Mouse (Mus musculus) hindbrain, embryonic 16.5 days (tissue): ENCODE measurements around the gene Nup107. TPM values are rescaled to one million over a fixed set of nuclear protein-coding genes. Genes with fewer than 3 reads are reported as not detected.

Experiments used
- ATAC-seq: fragments of 200-750 bp; cut with Nextera tagmentation; 2 replicates; pipeline ENCODE4 v1.8.0; 2017; ENCODE audit warnings: moderate TSS enrichment, moderate library complexity
- H3K27ac ChIP-seq: fragments of 300-500 bp; sonication (generic); 2 replicates; pipeline ENCODE4 v1.5.1; 2014; ENCODE audit warnings: low read depth, mild to moderate bottlenecking, control low read depth, low read length, moderate library complexity
- H3K27me3 ChIP-seq: fragments of 300-500 bp; sonication (generic); replicated peaks from 2 replicates; pipeline ENCODE4 v1.6.1; 2014; ENCODE audit warnings: low read length; ENCODE audit not compliant: control insufficient read depth, insufficient read depth
- H3K36me3 ChIP-seq: fragments of 300-500 bp; sonication (generic); 2 replicates; pipeline ENCODE4 v1.6.1; 2014; ENCODE audit warnings: mild to moderate bottlenecking, low read length, moderate library complexity, mixed read lengths; ENCODE audit not compliant: control insufficient read depth, insufficient read depth
- H3K4me1 ChIP-seq: fragments of 300-500 bp; sonication (generic); 2 replicates; pipeline ENCODE4 v1.6.1; 2014; ENCODE audit warnings: low read depth, low read length; ENCODE audit not compliant: control insufficient read depth, insufficient read depth
- H3K4me2 ChIP-seq: fragments of 300-500 bp; sonication (generic); 2 replicates; pipeline ENCODE4 v1.6.1; 2014; ENCODE audit warnings: mild to moderate bottlenecking, low read length, control low read depth, moderate library complexity
- H3K4me3 ChIP-seq: fragments of 300-500 bp; sonication (generic); 2 replicates; pipeline ENCODE4 v1.5.1; 2014; ENCODE audit warnings: mild to moderate bottlenecking, low read length, control low read depth, moderate library complexity
- H3K9ac ChIP-seq: fragments of 300-500 bp; sonication (generic); 2 replicates; pipeline ENCODE4 v1.6.1; 2014; ENCODE audit warnings: low read depth, mild to moderate bottlenecking, control low read depth, low read length, moderate library complexity
- H3K9me3 ChIP-seq: fragments of 300-500 bp; sonication (generic); 2 replicates; pipeline ENCODE4 v1.6.1; 2014; ENCODE audit warnings: mild to moderate bottlenecking, low read length, moderate library complexity; ENCODE audit not compliant: control insufficient read depth
- WGBS: fragments of 180-500 bp; shearing (Covaris S2); extraction: QIAGEN DNeasy Blood & Tissue Kit; methylation state at CpG from one replicate; pipeline ENCODE4 v1.1.7; 2014; 5-methylcytosine and 5-hydroxymethylcytosine counted together
- polyA plus RNA-seq: library from polyadenylated mRNA; unstranded; fragments of >200 nt; fragmentation: Nextera tagmentation; extraction: Ambion mirVana; gene quantifications from 2 replicates; pipeline ENCODE4 v1.2.1, GENCODE M21; 2015

Gene Nup107
- polyA plus RNA-seq, 1 experiment from 2014 or later: 32.0 TPM

DNA sequence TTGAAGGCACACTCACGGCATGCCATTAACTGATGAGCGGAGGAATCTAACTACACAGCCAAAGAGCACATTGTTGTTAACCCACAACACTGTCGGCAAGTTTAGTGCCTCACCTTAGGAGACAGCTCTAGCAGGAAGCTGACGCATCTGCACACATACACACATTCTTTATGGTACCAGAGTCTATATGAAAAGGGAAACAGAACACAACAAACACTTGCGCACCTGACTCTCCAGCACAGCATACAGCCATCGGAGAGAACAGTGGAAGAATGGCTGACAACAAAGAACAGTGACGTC lies 24.4 kb downstream of the Nup107 start:
- no peaks in the 10 kb centered on the region for H3K4me1 ChIP-seq
- 89% methylated on average over 7 of the region's 7 CpGs for WGBS

DNA sequence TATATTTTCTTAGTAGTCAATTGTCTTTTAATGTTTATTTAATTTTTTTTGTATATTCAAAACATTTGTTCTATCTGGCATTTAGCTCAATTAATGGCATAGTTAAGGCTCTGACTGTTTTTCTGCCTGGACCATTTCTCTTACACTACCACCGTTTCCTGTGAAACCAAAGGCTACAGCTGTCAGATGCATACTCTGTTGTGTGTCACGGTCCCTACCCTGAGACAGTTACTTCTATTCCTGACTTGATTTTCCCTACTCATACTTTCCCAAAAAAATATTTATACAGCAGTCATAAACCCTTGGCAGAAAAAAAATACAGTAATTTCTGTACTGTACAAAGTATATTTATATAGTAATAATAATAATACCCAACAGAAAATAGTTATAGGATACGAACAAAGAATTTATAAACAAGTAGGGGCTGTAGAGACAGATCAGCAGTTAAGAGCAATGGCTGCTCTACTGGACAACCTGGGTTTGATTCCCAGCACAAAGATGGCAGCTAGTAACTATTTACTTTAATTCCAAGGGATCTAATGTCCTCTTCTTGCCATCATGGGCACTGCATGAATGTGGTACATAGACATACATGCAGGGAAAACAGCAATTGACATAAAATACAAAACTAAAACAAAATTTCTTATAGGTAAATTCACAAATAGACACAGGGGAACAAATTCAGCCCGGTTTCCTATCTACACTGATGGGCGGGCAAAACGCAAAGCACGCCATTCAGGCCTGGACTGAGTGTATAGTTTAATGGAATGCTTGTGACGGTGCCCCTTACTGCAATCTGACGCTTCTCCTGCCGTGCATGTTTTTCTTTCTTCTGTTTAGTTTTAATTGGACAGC lies 25.0 kb downstream of the Nup107 start:
- Histone ChIP-seq H3K4me1 (no peaks in the 10 kb centered on the region), H3K27me3 (no peaks in the 10 kb centered on the region), H3K27ac (no peak overlapping the region), H3K36me3 (peaks cover 22% of the 10 kb centered on the region), H3K4me3 (no peak overlapping the region), H3K9me3 (no peaks in the 10 kb centered on the region), H3K9ac (no peak overlapping the region), H3K4me2 (no peak overlapping the region)
- ATAC-seq: no peak
- 90% methylated on average over 10 of the region's 10 CpGs for WGBS

More for the DNA sequence above, 24.4 kb downstream of the Nup107 start:
- Histone ChIP-seq H3K4me2 (no peak overlapping the region), H3K9ac (no peak overlapping the region), H3K9me3 (no peaks in the 10 kb centered on the region), H3K27ac (no peak overlapping the region), H3K36me3 (peaks cover 22% of the 10 kb centered on the region), H3K27me3 (no peaks in the 10 kb centered on the region), H3K4me3 (no peak overlapping the region)
- no peak for ATAC-seq

DNA sequence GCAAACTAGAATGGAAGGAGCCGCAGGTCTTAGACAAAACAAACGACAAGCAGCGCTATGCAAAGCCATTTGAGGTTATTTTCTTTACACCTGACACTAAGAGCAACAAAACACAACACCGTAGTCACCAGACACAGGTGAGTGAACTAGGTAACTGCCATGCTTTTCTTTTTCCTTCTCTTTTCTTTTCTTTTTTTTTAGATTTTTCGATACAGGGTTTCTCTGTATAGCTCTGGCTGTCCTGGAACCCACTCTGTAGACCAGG lies 25.7 kb downstream of the Nup107 start:
- no peaks in the 10 kb centered on the region for H3K27me3 ChIP-seq
- H3K4me2 ChIP-seq: no peak overlapping the region
- WGBS: 96% methylated on average over 5 of the region's 5 CpGs
- H3K36me3 ChIP-seq: peaks cover 19% of the 10 kb centered on the region
- no peak overlapping the region for H3K9ac ChIP-seq
- no peak for ATAC-seq
- H3K9me3 ChIP-seq: no peaks in the 10 kb centered on the region
- no peak overlapping the region for H3K4me3 ChIP-seq
- H3K27ac ChIP-seq: no peak overlapping the region
- H3K4me1 ChIP-seq: no peaks in the 10 kb centered on the region

DNA sequence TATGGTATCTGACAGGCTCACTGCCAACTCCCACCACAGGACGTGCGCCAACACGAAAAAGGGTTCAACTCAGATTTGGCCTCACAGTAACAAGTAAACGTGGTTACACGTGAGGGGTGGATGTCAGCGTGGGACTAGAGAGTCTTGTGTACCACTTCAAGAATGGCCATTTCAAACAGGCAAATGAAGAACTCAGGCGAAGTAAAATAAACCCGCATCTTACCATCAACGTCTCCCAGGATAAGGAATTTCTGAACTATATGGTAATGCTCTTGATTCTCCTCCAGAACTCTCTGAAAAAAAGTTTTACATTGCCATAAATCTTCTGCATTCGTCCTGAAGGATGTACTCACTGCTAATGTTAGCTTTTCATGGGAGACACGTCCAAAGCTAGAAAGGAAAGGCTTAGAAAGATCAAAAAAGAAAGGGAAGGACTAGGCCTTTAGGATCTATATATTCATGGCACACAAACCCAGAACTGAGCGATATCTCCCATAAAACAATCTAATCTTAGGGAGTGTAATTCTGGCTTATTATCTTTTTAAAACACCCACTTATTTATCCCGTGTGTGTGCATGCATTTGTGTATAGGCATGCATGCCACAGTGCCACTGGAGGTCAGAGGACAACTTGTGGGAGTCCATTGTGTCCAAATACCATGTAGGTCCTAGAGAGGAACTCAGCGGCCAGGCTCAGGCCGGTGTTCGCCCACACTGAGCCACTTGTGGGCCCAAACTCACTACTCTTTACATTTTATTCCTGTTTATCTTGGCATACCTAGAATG lies 26.2 kb downstream of the Nup107 start:
- Histone ChIP-seq H3K27me3 (no peaks in the 10 kb centered on the region), H3K4me2 (no peak overlapping the region), H3K9ac (no peak overlapping the region), H3K36me3 (peaks cover 21% of the 10 kb centered on the region), H3K9me3 (no peaks in the 10 kb centered on the region), H3K4me3 (no peak overlapping the region), H3K4me1 (no peaks in the 10 kb centered on the region), H3K27ac (no peak overlapping the region)
- 92% methylated on average over 16 of the region's 16 CpGs for WGBS
- ATAC-seq: no peak

DNA sequence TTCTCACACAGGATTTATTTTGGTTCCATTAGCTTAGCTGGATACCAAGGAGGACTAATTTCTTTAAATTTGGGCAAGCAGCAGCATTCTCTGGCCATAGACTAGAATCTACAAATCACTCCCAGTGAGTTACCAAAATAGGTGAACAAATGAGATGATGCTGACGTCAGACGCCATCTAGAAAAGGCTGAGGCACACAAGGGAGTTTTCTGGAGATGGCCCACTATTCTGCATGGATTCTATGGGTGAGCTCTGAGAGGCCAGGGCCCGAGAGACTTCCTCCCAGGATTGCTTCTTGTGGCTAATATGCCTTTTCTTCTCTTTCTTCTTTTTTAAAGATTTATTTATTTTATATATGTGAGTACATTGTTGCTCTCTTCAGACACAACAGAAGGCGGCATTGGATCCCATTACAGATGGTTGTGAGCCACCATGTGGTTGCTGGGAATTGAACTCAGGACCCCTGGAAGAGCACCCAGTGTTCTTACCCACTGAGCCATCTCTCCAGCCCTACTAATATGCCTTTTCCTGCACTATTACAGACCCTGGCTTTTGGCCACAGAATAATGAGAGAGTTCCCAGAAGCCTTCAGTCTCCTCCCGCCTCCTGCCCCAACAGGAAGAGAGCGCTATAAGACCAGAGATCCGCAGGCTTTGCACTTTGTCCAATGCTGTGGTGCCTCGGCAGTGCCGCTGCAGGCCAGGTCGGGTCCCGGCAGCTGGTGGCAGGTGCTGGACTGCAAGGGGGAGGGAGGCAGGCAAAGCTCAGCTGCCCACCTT lies 27.2 kb downstream of the Nup107 start:
- WGBS: 91% methylated on average over 11 of the region's 11 CpGs
- Histone ChIP-seq H3K36me3 (peaks cover 23% of the 10 kb centered on the region), H3K27ac (no peak overlapping the region), H3K4me3 (no peak overlapping the region), H3K9ac (no peak overlapping the region), H3K9me3 (no peaks in the 10 kb centered on the region), H3K27me3 (no peaks in the 10 kb centered on the region), H3K4me1 (no peaks in the 10 kb centered on the region), H3K4me2 (no peak overlapping the region)
- no peak for ATAC-seq

DNA sequence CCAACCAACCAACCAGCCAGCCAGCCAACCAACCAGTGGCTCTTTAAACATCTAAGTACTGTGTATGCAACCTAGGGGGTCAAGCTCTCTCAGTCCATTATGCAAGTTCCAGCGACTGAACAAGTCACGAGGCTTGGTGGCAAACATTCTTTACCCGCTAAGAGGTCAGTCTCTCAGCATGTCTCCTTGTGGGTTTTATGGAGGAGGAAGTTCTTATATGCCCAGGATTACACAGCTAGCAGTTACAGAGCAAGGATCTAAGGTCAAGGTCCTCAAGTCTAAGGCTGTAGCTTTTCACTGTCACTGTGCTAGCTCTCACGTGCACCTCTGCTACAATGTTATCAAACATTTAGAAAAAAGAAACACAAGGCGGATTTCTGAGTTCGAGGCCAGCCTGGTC lies 27.9 kb downstream of the Nup107 start:
- H3K9me3 ChIP-seq: no peaks in the 10 kb centered on the region
- 89% methylated on average over 6 of the region's 6 CpGs for WGBS

DNA sequence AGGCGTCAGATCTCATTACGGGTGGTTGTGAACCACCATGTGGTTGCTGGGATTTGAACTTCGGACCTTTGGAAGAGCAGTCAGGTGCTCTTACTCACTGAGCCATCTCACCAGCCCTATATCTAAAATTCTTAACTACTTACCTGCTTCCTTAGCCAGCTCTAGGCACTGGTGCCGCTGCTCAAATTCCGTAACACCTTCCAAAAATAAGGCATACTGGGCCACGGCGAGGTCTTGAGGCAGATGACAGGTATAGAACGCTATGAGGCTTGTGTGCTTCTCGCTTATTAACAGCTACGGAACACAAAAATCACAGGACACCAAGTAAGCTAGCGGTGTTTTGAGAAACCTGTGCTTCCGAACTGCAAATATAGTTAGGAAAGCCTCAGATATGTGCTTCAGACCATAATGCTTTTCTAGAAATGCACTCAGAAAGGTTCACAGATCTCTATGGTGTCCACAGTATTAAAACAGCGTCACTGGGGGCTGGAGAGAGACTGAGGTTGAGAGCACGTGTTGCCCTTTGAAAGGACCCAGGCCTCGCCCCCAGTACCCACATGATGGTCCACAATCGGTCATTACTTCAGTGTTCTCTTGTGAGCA lies 28.8 kb downstream of the Nup107 start:
- Histone ChIP-seq H3K27me3 (no peaks in the 10 kb centered on the region), H3K4me3 (no peak overlapping the region), H3K36me3 (peaks cover 32% of the 10 kb centered on the region), H3K9me3 (no peaks in the 10 kb centered on the region), H3K9ac (no peak overlapping the region), H3K4me1 (no peaks in the 10 kb centered on the region), H3K4me2 (no peak overlapping the region), H3K27ac (no peak overlapping the region)
- ATAC-seq: no peak
- 97% methylated on average over 16 of the region's 16 CpGs for WGBS

More for the DNA sequence above, 27.9 kb downstream of the Nup107 start:
- H3K4me3 ChIP-seq: no peak overlapping the region
- ATAC-seq: no peak
- no peak overlapping the region for H3K27ac ChIP-seq
- no peak overlapping the region for H3K9ac ChIP-seq
- H3K36me3 ChIP-seq: peaks cover 28% of the 10 kb centered on the region
- H3K4me2 ChIP-seq: no peak overlapping the region
- no peaks in the 10 kb centered on the region for H3K4me1 ChIP-seq
- H3K27me3 ChIP-seq: no peaks in the 10 kb centered on the region

DNA sequence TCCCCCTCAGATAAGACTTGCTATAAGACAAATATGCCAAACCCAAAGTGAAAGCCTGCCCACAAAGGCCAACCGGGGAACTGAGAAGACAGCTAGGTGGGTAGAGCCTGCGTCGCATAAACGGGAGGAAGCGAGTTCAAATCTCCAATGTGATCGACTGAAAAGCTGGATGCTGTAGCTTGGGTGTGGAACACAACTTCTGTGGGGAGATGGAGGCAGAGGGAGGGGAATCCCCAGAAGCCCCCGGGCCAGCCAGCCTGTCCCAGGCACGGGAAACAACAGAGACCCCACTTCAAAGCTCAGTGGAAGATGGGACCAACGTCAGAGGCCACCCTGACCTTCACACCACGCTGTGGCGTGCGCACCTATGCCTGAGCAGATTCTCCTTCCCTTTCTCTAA lies 29.5 kb downstream of the Nup107 start:
- no peak overlapping the region for H3K9ac ChIP-seq
- no peaks in the 10 kb centered on the region for H3K27me3 ChIP-seq
- H3K9me3 ChIP-seq: no peaks in the 10 kb centered on the region
- H3K4me3 ChIP-seq: no peak overlapping the region
- ATAC-seq: no peak
- peaks cover 34% of the 10 kb centered on the region for H3K36me3 ChIP-seq
- H3K4me2 ChIP-seq: no peak overlapping the region
- H3K4me1 ChIP-seq: no peaks in the 10 kb centered on the region
- 95% methylated on average over 12 of the region's 12 CpGs for WGBS
- H3K27ac ChIP-seq: no peak overlapping the region
